Comparison of ENCODE assay signal across 21 mouse cellular contexts in genomic region chr17:26721802-26722201, GRCm38 (mm10).
"Had no signal": no experiment of that assay in that cellular context is flagged by ENCODE, and none has a peak within 500 bp of the region (broad histone marks: within the 10 kb centered on the region; RNA-seq: fewer than 3 reads in every experiment).

No protein-coding gene starts in this region.

- H3K9ac ChIP-seq: limb, embryonic 12.5 days; limb, embryonic 15.5 days; neural tube, embryonic 12.5 days; neural tube, embryonic 15.5 days; stomach, embryonic 15.5 days had no signal

- H3K4me3 ChIP-seq: left cerebral cortex, adult 2 months; limb, embryonic 12.5 days; limb, embryonic 15.5 days; megakaryocyte, embryonic 14.5 days; neural tube, embryonic 12.5 days; neural tube, embryonic 15.5 days; stomach, embryonic 15.5 days had no signal

- H3K4me1 ChIP-seq: limb, embryonic 12.5 days; neural tube, embryonic 12.5 days; neural tube, embryonic 15.5 days had no signal

- H3K36me3 ChIP-seq: limb, embryonic 12.5 days; limb, embryonic 15.5 days; neural tube, embryonic 12.5 days; neural tube, embryonic 15.5 days; stomach, embryonic 15.5 days had no signal

- H3K27me3 ChIP-seq: limb, embryonic 12.5 days; limb, embryonic 15.5 days; megakaryocyte, embryonic 14.5 days; neural tube, embryonic 12.5 days; neural tube, embryonic 15.5 days; stomach, embryonic 15.5 days had no signal

- H3K9me3 ChIP-seq: limb, embryonic 12.5 days; limb, embryonic 15.5 days; megakaryocyte, embryonic 14.5 days; neural tube, embryonic 12.5 days; neural tube, embryonic 15.5 days; stomach, embryonic 15.5 days had no signal

- H3K4me2 ChIP-seq: limb, embryonic 12.5 days; limb, embryonic 15.5 days; midbrain, embryonic 11.5 days; neural tube, embryonic 12.5 days; neural tube, embryonic 15.5 days; stomach, embryonic 15.5 days had no signal

- H3K27ac ChIP-seq: left cerebral cortex, adult 2 months; limb, embryonic 12.5 days; limb, embryonic 15.5 days; macrophage; neural tube, embryonic 12.5 days; neural tube, embryonic 15.5 days; stomach, embryonic 15.5 days had no signal

- DNase-seq: kidney, adult 2 months; kidney, postnatal 10 days; kidney, postnatal 36 days; layer of hippocampus, postnatal 36 days; left cerebral cortex, postnatal 4 days; lung, adult 2 months; midbrain, embryonic 14.5 days; right cerebral cortex, postnatal 25 days; spleen, adult 18-20 months; thymus, adult 18-20 months; thymus, postnatal 36 days had no signal

- ATAC-seq: intestine, postnatal 0 days had no signal
